Mouse (Mus musculus): ENCODE measurements around the gene Pkig. TPM values are rescaled to one million over a fixed set of nuclear protein-coding genes. Genes with fewer than 3 reads are reported as not detected.

Pkig gene
- total and polyA plus RNA-seq, 2 experiments, result 13.2 to 35.0 TPM

- no peak for TF ChIP-seq CTCF (IDR thresholded peaks at IDR 0.05; ENCODE audit: low read depth, low read length)
- TF ChIP-seq POLR2A (IDR thresholded peaks at IDR 0.05; ENCODE audit: extremely low read depth, insufficient read depth, low read length), result no peak
- no peak for DNase-seq (ENCODE audit: extremely low read depth, low read depth, low spot score)
- no peaks in the 10 kb centered on the region; the same call in 1 of the 2 replicates for H3K36me3 ChIP-seq (ENCODE audit: control insufficient read depth, insufficient read depth, low read length)
- H3K27me3 ChIP-seq (ENCODE audit: control insufficient read depth, insufficient read depth, low read length), result no peaks in the 10 kb centered on the region
- no peak overlapping the region for H3K27ac ChIP-seq (replicated peaks; ENCODE audit: insufficient read depth, low read depth, low read length)
- H3K79me2 ChIP-seq (ENCODE audit: control insufficient read depth, insufficient read depth, low read length), result no peaks in the 10 kb centered on the region; the same call in 1 of the 2 replicates
- no peaks in the 10 kb centered on the region for H3K4me1 ChIP-seq (ENCODE audit: control insufficient read depth, insufficient read depth, low read length)
- H3K4me3 ChIP-seq (ENCODE audit: insufficient read depth, low read depth, low read length), result no peak overlapping the region
- no peak overlapping the region for H3K9ac ChIP-seq (ENCODE audit: low read depth, low read length)
- 78% methylated on average over 7 of the region's 7 CpGs for WGBS
Measured at GRCm38 (mm10) chr2:163702431-163702830, 44.2 kb downstream of the Pkig start.

- WGBS, result 80% methylated on average over 5 of the region's 5 CpGs
- Histone ChIP-seq H3K27ac (replicated peaks; ENCODE audit: insufficient read depth, low read depth, low read length) (no peak overlapping the region), H3K4me1 (ENCODE audit: control insufficient read depth, insufficient read depth, low read length) (no peaks in the 10 kb centered on the region), H3K4me3 (ENCODE audit: insufficient read depth, low read depth, low read length) (no peak overlapping the region), H3K27me3 (ENCODE audit: control insufficient read depth, insufficient read depth, low read length) (no peaks in the 10 kb centered on the region), H3K9ac (ENCODE audit: low read depth, low read length) (no peak overlapping the region), H3K36me3 (ENCODE audit: control insufficient read depth, insufficient read depth, low read length) (no peaks in the 10 kb centered on the region; the same call in 1 of the 2 replicates), H3K79me2 (ENCODE audit: control insufficient read depth, insufficient read depth, low read length) (no peaks in the 10 kb centered on the region; the same call in 1 of the 2 replicates)
- TF ChIP-seq POLR2A (IDR thresholded peaks at IDR 0.05; ENCODE audit: extremely low read depth, insufficient read depth, low read length) (no peak), CTCF (IDR thresholded peaks at IDR 0.05; ENCODE audit: low read depth, low read length) (no peak)
- DNase-seq (ENCODE audit: extremely low read depth, low read depth, low spot score), result no peak
Measured at GRCm38 (mm10) chr2:163702921-163703320, 44.7 kb downstream of the Pkig start.

- no peak for DNase-seq (ENCODE audit: extremely low read depth, low read depth, low spot score)
Measured at GRCm38 (mm10) chr2:163703599-163704260, 45.5 kb downstream of the Pkig start.

GRCm38 (mm10) chr2:163708321-163708720, 50.1 kb downstream of the Pkig start:
- Histone ChIP-seq H3K9ac (ENCODE audit: low read depth, low read length) (no peak overlapping the region), H3K79me2 (ENCODE audit: control insufficient read depth, insufficient read depth, low read length) (no peaks in the 10 kb centered on the region), H3K36me3 (ENCODE audit: control insufficient read depth, insufficient read depth, low read length) (no peaks in the 10 kb centered on the region; the same call in 1 of the 2 replicates), H3K27me3 (ENCODE audit: control insufficient read depth, insufficient read depth, low read length) (no peaks in the 10 kb centered on the region), H3K4me1 (ENCODE audit: control insufficient read depth, insufficient read depth, low read length) (no peaks in the 10 kb centered on the region), H3K4me3 (ENCODE audit: insufficient read depth, low read depth, low read length) (no peak overlapping the region), H3K27ac (replicated peaks; ENCODE audit: insufficient read depth, low read depth, low read length) (no peak overlapping the region)
- DNase-seq (ENCODE audit: extremely low read depth, low read depth, low spot score), result no peak
- 74% methylated on average over 5 of the region's 5 CpGs for WGBS
- TF ChIP-seq CTCF (IDR thresholded peaks at IDR 0.05; ENCODE audit: low read depth, low read length) (no peak), POLR2A (IDR thresholded peaks at IDR 0.05; ENCODE audit: extremely low read depth, insufficient read depth, low read length) (no peak)

More at GRCm38 (mm10) chr2:163703599-163704260, 45.5 kb downstream of the Pkig start:
- Histone ChIP-seq H3K9ac (ENCODE audit: low read depth, low read length) (no peak overlapping the region), H3K4me3 (ENCODE audit: insufficient read depth, low read depth, low read length) (no peak overlapping the region), H3K27me3 (ENCODE audit: control insufficient read depth, insufficient read depth, low read length) (no peaks in the 10 kb centered on the region), H3K79me2 (ENCODE audit: control insufficient read depth, insufficient read depth, low read length) (no peaks in the 10 kb centered on the region; the same call in 1 of the 2 replicates), H3K36me3 (ENCODE audit: control insufficient read depth, insufficient read depth, low read length) (no peaks in the 10 kb centered on the region; the same call in 1 of the 2 replicates), H3K4me1 (ENCODE audit: control insufficient read depth, insufficient read depth, low read length) (no peaks in the 10 kb centered on the region), H3K27ac (replicated peaks; ENCODE audit: insufficient read depth, low read depth, low read length) (no peak overlapping the region)
- WGBS, result 91% methylated on average over 5 of the region's 5 CpGs
- TF ChIP-seq POLR2A (IDR thresholded peaks at IDR 0.05; ENCODE audit: extremely low read depth, insufficient read depth, low read length) (no peak), CTCF (IDR thresholded peaks at IDR 0.05; ENCODE audit: low read depth, low read length) (no peak)

GRCm38 (mm10) chr2:163708763-163709250, 50.6 kb downstream of the Pkig start:
- H3K27ac ChIP-seq (replicated peaks; ENCODE audit: insufficient read depth, low read depth, low read length), result no peak overlapping the region
- H3K4me1 ChIP-seq (ENCODE audit: control insufficient read depth, insufficient read depth, low read length), result no peaks in the 10 kb centered on the region
- H3K9ac ChIP-seq (ENCODE audit: low read depth, low read length), result no peak overlapping the region
- DNase-seq (ENCODE audit: extremely low read depth, low read depth, low spot score), result no peak
- no peaks in the 10 kb centered on the region; the same call in 1 of the 2 replicates for H3K36me3 ChIP-seq (ENCODE audit: control insufficient read depth, insufficient read depth, low read length)
- TF ChIP-seq POLR2A (IDR thresholded peaks at IDR 0.05; ENCODE audit: extremely low read depth, insufficient read depth, low read length) (no peak), CTCF (IDR thresholded peaks at IDR 0.05; ENCODE audit: low read depth, low read length) (no peak)
- H3K79me2 ChIP-seq (ENCODE audit: control insufficient read depth, insufficient read depth, low read length), result no peaks in the 10 kb centered on the region
- 83% methylated on average over 6 of the region's 6 CpGs for WGBS
- no peak overlapping the region for H3K4me3 ChIP-seq (ENCODE audit: insufficient read depth, low read depth, low read length)
- H3K27me3 ChIP-seq (ENCODE audit: control insufficient read depth, insufficient read depth, low read length), result no peaks in the 10 kb centered on the region

- no peaks in the 10 kb centered on the region for H3K4me1 ChIP-seq (ENCODE audit: control insufficient read depth, insufficient read depth, low read length)
- H3K36me3 ChIP-seq (ENCODE audit: control insufficient read depth, insufficient read depth, low read length), result no peaks in the 10 kb centered on the region; the same call in 1 of the 2 replicates
- DNase-seq (ENCODE audit: extremely low read depth, low read depth, low spot score), result no peak
- WGBS, result 92% methylated on average over 9 of the region's 9 CpGs
- no peaks in the 10 kb centered on the region for H3K27me3 ChIP-seq (ENCODE audit: control insufficient read depth, insufficient read depth, low read length)
- H3K4me3 ChIP-seq (ENCODE audit: insufficient read depth, low read depth, low read length), result no peak overlapping the region
- no peak overlapping the region for H3K9ac ChIP-seq (ENCODE audit: low read depth, low read length)
- H3K27ac ChIP-seq (replicated peaks; ENCODE audit: insufficient read depth, low read depth, low read length), result no peak overlapping the region
- no peaks in the 10 kb centered on the region for H3K79me2 ChIP-seq (ENCODE audit: control insufficient read depth, insufficient read depth, low read length)
- TF ChIP-seq CTCF (IDR thresholded peaks at IDR 0.05; ENCODE audit: low read depth, low read length) (no peak), POLR2A (IDR thresholded peaks at IDR 0.05; ENCODE audit: extremely low read depth, insufficient read depth, low read length) (no peak)
Measured at GRCm38 (mm10) chr2:163710000-163710399, 51.8 kb downstream of the Pkig start.
